Mouse (Mus musculus) MEL (cell line): Measurements from ENCODE around the gene Gnat2.

ENCODE experiments used
- BHLHE40 ChIP-seq: IDR thresholded peaks from 2 replicates; pipeline ENCODE4 v1.6.1; 2012; ENCODE audit warnings: low read depth, mild to moderate bottlenecking, inconsistent platforms, low read length, improper control_type of control experiment, borderline replicate concordance
- CTCF ChIP-seq, 3 experiments: IDR thresholded peaks in 2 of 3; conservative IDR thresholded peaks in 1 of 3; 2 replicates each; pipeline ENCODE4 v1.5.1; 2011 to 2012; ENCODE audit warnings: low read length in 3 of 3, low read depth in 2 of 3, mild to moderate bottlenecking in 2 of 3, improper control_type of control experiment in 1 of 3, inconsistent platforms in 1 of 3, mixed read lengths in 1 of 3, moderate library complexity in 1 of 3; ENCODE audit not compliant: control insufficient read depth in 1 of 3, insufficient read depth in 1 of 3, poor library complexity in 1 of 3, severe bottlenecking in 1 of 3
- E2F4 ChIP-seq: IDR thresholded peaks from 2 replicates; pipeline ENCODE4 v1.6.1; 2011; ENCODE audit warnings: low read depth, low read length, improper control_type of control experiment, borderline replicate concordance
- EP300 ChIP-seq, 2 experiments: IDR thresholded peaks; 2 replicates each; pipeline ENCODE4 v1.6.1; 2011; ENCODE audit warnings: improper control_type of control experiment in 2 of 2, low read length in 2 of 2, low read depth in 1 of 2, mild to moderate bottlenecking in 1 of 2
- KAT2A ChIP-seq: conservative IDR thresholded peaks from 2 replicates; pipeline ENCODE4 v1.6.1; 2012; ENCODE audit warnings: low read depth, low read length, improper control_type of control experiment, inconsistent platforms
- MAX ChIP-seq: IDR thresholded peaks from 2 replicates; pipeline ENCODE4 v1.6.1; 2011; ENCODE audit warnings: low read length, improper control_type of control experiment
- POLR2A ChIP-seq, 2 experiments: IDR thresholded peaks; 2 replicates each; pipeline ENCODE4 v1.6.1; 2011 to 2012; ENCODE audit warnings: low read length in 2 of 2, mild to moderate bottlenecking in 2 of 2, control low read depth in 1 of 2, improper control_type of control experiment in 1 of 2, low read depth in 1 of 2, moderate library complexity in 1 of 2; ENCODE audit not compliant: control insufficient read depth in 1 of 2, insufficient read depth in 1 of 2, poor library complexity in 1 of 2
- UBTF ChIP-seq: IDR thresholded peaks from 2 replicates; pipeline ENCODE4 v1.6.1; 2012; ENCODE audit warnings: low read depth, mild to moderate bottlenecking, inconsistent platforms, low read length, improper control_type of control experiment, moderate library complexity, borderline replicate concordance; ENCODE audit not compliant: insufficient read depth
- USF1 ChIP-seq: IDR thresholded peaks from 2 replicates; pipeline ENCODE4 v1.6.1; 2014; ENCODE audit warnings: low read depth, mild to moderate bottlenecking, inconsistent platforms, low read length, improper control_type of control experiment, moderate library complexity
- ZKSCAN1 ChIP-seq: IDR thresholded peaks from 2 replicates; pipeline ENCODE4 v1.6.1; 2012; ENCODE audit warnings: low read depth, mild to moderate bottlenecking, inconsistent platforms, low read length, improper control_type of control experiment, moderate library complexity
- ZNF384 ChIP-seq: IDR thresholded peaks from 2 replicates; pipeline ENCODE4 v1.6.1; 2012; ENCODE audit warnings: low read depth, mild to moderate bottlenecking, inconsistent platforms, low read length, improper control_type of control experiment

- TF ChIP-seq CTCF (IDR thresholded peaks at IDR 0.05 in 2 of 3, conservative IDR thresholded peaks at IDR 0.05 in 1 of 3; ENCODE audit: control insufficient read depth in 1 of 3, insufficient read depth in 1 of 3, low read depth in 2 of 3, low read length in 3 of 3, poor library complexity in 1 of 3, severe bottlenecking in 1 of 3) (no peak), UBTF (no peak), ZNF384 (no peak), MAX (no peak), EP300 (IDR thresholded peaks at IDR 0.05; ENCODE audit: low read depth in 1 of 2, low read length in 2 of 2) (no peak), KAT2A (no peak), POLR2A (IDR thresholded peaks at IDR 0.05; ENCODE audit: control insufficient read depth in 1 of 2, insufficient read depth in 1 of 2, low read depth in 1 of 2, low read length in 2 of 2, poor library complexity in 1 of 2) (no peak), ZKSCAN1 (no peak), BHLHE40 (no peak), E2F4 (no peak), USF1 (no peak)
These were observed 19.7 kb downstream of the Gnat2 start for GRCm38 (mm10) chr3:108112246-108112645.
